Mouse (Mus musculus): Measurements from ENCODE around the gene Ppp1r8.
A peak's percentile ranks its signal among the peaks of the same experiment; 100 is the strongest.
"Not testable (repeated sequence)": the region's sequence is repeated elsewhere in the genome, so short reads cannot be mapped to it uniquely, and the experiment has no call there.

Gene Ppp1r8

DNA sequence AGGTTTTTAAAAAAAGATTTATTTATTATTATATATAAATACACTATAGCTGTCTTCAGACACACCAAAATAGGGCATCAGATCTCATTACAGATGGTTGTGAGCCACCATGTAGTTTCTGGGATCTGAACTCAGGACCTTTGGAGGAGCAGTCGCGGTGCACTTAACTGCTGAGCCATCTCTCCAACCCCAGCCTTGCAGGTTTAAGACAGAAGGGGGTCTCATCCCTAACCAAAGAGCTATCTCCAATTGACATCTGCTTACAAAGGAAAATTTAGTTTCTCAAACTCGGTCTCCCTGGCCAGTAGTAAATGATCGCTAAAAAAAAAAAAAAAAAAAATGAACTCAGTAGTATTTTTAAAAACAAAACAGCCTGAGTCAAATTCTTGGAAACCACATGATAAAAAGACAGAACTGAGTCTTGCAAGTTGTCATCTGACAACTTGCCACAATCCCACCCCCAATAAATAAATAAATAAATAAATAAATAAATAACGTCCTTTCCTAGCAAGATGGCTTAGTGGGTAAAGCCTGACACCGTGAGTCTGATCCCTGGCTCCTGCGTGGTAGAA, 36.3 kb downstream of the Ppp1r8 start:
- DNase-seq (ENCODE audit: low read depth, low spot score): no peak

DNA sequence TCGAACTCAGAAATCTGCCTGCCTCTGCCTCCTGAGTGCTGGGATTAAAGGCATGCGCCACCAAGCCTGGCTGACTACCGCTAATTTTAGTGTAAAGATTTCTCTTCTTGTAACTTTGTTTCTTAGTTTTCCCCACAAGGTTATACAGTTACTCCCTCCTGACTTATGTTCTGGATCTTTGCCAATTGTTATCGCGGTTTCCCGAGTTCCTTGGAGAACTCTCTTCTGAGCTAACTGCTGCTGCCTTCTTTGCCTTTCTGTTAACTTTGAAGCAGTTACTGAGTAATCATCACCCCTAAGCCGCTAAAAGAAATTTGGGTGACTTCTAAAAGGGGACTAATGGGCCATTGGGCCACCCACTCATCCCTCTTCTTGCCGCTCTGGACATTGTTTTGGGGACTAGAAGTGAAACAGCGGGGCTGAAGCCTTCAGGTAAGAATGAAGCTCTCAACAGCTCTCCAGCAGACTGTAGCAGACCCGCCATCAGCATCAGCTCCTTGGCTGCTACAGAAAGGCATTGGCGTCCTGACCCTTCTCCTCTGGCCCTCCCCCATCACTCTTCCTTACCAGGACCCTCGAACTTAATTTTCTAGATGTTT, 37.3 kb downstream of the Ppp1r8 start:
- no peak for DNase-seq (ENCODE audit: low read depth, low spot score)

DNA sequence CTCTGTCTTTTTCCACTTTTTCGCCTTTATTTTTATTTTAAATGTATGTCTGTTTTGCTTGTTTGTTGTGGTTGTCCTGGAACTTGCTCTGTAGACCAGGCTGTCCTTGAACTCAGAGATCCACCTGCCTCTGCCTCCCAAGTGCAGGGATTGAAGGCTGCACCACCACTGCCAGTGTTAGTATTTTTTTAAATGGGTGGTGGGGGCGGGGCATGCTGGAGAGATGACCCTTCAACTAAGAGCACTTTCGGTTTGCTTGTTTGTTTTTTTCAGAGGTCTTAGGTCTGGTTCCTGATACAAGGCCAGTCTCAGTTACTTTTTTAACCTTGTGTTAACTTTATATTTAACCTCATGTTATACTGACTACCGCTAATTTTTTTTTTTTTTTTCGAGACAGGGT, 37.8 kb downstream of the Ppp1r8 start:
- DNase-seq (ENCODE audit: low read depth, low spot score): no peak

DNA sequence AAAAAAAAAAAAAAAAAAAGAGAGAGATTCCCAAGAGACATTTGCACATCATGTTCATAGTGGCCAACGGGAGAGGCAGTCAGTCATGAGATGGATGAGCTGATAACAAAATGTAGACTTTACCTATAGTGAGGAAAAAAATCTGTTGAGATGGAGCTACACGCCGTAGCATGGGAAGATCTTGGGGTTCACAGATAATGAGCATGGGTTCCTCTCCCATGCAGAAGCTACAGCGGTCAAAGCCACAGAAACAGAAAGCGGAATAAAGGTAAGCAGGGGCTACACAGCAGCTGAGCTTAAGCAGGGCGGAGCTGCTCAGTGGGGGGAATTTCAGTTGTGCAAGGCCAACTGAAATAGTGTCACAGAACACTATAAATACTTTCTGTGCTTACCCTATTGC, 38.6 kb downstream of the Ppp1r8 start:
- no peak for DNase-seq (ENCODE audit: low read depth, low spot score)

DNA sequence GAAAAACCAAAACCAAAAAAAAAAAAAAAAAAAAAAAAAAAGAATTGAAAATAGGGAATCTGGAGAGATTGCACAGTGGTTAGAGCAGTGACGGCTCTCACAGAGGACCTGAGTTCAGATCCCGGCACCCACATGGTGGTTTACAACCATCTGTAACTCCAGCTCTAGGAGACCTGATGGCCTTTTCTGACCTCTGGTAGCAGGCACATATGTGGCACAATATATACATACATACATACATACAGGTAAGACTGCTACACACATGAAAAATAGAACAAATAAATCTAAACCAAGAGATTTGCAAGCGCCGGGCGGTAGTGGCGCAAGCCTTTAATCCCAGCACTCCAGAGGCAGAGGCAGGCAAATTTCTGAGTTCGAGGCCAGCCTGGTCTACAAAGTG, 39.1 kb downstream of the Ppp1r8 start:
- DNase-seq (ENCODE audit: low read depth, low spot score): no peak

DNA sequence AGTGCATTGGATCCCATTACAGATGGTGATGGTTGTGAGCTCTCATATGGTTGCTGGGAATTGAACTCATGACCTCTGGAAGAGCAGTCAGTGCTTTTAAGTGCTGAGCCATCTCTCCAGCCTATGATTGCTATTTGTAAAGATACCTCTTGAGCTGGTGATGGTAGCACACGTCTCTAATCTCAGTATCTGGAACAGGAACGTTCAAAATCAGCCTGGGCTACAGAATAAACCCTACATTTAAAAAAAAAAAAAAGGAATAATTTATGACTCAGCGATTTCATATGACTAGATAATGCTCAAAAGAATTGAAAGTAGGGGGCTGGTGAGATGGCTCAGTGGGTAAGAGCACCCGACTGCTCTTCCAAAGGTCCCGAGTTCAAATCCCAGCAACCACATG, 39.8 kb downstream of the Ppp1r8 start:
- DNase-seq (ENCODE audit: low read depth, low spot score): no peak

DNA sequence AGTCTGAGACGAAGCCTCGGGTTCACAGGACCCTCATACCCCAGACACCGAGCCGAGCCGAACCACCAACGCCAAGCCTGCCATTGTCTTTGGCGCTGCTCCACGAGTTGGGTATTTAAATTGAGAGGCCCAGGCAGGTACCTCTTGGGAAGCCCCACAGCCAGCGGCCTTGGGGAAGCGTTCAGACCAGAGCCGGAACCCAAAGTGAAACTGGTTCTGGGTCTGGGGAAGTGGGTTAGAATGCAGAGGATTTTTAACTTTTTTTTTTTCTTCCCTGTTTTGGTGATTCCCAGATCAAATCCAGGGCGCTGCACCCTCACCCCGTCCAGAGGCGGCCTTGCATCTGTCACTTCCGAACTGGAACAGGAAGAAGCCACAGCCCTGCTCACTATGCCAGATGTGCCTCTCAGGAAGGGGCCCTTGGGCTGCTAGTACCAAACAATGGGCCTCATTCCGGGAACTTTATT, 40.8 kb downstream of the Ppp1r8 start:
- peak; percentile 62 for DNase-seq (ENCODE audit: low read depth, low spot score)

DNA sequence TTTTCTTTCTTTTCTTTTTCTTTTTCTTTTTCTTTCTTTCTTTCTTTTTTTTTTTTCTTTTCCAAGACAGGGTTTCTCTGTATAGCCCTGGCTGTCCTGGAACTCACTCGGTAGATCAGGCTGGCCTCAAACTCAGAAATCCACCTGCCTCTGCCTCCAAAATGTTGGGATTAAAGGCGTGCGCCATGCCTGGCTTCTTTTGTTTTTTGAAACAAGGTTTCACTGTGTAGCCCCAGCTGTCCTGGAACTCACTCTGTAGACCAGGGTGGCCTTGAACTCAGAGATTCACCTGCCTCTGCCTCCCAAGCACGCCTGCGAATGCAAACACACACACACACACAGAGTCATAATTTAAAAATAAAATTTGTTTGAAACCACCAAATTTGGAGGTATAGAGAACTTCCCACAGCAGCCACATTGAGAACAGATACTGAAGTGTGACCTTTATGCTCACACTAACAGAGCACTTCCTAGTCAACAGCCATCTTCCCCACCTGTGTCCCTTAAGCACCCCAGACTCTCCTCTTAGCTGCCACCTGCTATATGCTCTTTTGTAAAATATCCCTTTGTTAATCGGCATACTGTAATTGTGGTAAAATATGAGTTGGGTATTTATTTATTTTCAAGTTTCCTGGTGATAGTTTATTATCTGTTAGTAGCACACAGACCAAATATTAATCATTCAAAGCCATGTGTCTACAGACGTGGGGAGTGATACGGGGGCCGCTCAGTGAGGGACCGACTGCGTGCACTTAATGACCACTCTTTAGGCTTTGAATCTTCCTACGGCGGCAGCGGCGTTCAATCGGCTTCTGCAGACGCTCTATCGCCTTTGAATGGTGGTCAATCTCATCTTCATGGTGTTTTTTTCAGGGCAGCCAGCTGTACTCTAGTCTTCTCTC, 41.5 kb downstream of the Ppp1r8 start:
- no peak for DNase-seq (ENCODE audit: low read depth, low spot score)

DNA sequence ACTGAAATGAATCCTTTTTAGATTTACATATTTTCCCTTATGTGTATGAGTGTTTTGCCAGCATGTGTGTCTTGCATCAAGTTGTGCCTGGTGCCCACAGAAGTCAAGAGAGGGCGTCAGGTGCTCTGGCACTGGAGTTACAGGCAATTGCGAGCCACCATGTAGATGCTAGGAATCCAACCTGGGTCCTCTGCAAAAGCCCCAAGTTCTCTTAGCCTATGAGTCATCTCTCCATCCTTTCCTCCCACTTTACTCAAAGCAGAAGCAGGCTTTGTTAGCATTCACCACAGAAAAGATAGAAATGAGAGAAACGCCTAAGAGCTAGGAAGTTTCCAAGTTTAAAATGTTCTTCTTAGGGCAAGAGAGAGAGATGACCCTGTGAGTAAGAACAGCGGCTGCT, 43.1 kb downstream of the Ppp1r8 start:
- DNase-seq (ENCODE audit: low read depth, low spot score): no peak

DNA sequence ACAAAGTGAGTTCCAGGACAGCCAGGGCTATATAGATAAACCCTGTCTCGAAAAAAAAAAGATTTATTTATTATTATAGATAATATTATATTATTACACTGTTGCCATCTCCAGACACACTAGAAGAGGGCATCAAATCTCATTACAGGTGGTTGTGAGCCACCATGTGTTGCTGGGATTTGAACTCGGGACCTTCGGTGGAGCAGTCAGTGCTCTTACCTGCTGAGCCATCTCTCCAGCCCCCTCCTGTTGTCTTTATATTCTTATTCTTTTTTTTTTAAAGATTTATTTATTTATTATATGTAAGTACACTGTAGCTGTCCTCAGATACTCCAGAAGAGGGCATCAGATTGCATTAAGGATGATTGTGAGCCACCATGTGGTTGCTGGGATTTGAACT, 44.3 kb downstream of the Ppp1r8 start:
- DNase-seq (ENCODE audit: low read depth, low spot score): not testable (repeated sequence)

DNA sequence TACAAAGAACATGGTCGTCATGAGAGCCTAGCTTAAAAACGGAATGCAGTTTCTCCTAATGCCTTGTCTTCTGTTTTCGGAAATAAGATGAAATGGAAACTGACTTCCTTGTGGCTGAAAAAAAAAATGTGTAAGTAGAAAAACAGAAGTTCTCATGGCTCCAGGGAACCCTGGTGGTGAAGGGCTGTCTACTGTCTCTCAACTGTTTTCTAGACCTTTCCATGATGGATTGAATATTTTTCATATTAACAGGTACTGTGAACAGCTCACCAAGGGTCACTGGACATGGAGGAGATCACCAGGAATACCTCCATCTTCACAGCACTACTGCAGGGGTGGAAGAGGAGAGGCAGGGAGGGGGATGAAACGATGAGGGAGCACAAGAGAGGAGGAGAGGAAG, 44.9 kb downstream of the Ppp1r8 start:
- DNase-seq (ENCODE audit: low read depth, low spot score): no peak

DNA sequence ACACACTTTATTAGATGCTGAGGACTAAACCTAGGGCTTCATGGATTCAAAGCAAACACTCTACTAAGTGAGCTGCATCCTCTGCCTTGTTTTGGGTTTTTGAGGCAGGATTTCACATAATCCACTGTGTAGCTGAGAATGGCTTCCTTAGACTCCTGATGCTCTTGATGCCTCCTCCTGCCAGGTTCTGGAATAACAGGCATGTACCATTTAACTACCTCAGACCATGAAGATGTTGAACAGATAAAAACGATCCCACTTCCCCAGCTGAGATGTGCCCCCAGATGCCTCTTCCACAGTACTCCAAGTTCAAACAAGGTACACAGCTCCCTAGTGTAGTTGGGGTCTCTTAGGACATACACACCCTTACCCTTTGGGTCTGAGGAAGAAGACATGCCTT, 45.5 kb downstream of the Ppp1r8 start:
- DNase-seq (ENCODE audit: low read depth, low spot score): no peak

DNA sequence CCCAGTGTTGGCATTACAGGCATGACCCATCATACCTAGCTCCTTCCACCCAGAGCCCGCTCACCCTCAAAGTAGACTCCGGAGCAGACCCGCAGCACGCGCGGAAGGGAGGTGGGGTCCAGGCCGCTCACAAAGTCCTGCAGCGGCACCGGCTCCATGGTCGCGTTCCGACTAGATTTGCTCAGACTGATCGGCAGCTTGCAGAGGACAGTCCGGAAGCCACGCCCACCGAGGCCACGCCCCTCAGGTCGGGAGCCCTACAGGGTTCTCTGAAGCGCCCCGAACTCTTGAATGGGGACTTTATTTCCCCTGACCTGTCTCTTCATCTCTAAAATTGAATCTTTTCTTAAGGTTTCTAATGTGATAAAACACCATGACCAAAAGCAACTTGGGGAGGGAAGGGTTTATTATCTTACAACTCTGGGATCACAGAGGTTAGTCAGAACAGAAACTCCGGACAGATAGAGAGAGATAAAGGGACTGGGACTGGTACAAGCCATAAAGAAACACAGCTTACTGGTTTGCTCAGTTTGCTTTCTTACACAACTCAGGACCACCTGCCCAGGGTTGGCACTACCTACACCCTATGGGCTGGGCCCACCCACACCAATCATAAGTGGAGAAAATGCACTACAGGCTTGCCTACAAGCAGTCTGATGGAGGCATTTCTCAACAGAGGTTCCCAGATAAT, 46.6 kb downstream of the Ppp1r8 start, which contains the start of gene Themis2:
Gene Themis2 (minus strand): TSS at position 192 of the 691 bp plus-strand sequence.
- DNase-seq (ENCODE audit: low read depth, low spot score): peak; percentile 87

DNA sequence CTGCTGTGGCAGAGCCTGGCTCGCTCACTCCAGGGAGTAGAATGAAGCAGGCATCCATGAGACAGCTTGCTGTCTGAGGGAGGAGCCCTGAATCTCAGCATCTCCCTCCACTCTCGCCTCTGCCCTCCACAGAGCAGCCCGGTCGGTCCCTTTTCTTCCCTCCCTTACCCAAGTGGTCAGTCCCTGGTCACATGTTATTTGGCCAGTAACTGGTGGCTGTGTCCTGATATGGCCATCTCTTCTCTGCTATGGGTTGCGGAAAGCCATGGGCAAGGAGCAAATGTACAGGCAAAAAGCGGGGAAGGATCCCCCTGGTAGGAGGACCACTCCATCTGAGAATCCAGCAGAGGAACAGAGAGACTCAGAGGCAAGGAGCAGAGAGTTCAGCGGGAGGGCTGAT, 47.8 kb downstream of the Ppp1r8 start:
- DNase-seq (ENCODE audit: low read depth, low spot score): no peak

DNA sequence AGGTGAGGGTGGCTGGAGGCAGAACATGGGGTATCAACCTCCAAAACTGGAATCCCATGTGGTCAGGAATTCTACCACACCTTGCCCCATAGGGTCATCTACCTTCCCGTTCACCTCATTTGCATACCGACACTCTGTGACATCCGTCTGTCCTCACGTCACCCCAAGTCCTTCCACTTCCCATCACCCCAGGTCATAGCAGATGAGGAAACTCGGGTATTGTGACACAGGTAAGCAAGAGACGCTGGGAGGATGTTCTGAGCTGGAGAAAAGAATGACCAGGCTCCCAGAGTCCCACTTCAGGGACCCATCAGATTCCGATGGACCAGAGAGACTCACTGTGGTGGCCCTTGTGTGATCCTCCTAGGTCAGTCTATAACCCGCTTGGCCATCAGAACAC, 48.2 kb downstream of the Ppp1r8 start:
- DNase-seq (ENCODE audit: low read depth, low spot score): no peak

DNA sequence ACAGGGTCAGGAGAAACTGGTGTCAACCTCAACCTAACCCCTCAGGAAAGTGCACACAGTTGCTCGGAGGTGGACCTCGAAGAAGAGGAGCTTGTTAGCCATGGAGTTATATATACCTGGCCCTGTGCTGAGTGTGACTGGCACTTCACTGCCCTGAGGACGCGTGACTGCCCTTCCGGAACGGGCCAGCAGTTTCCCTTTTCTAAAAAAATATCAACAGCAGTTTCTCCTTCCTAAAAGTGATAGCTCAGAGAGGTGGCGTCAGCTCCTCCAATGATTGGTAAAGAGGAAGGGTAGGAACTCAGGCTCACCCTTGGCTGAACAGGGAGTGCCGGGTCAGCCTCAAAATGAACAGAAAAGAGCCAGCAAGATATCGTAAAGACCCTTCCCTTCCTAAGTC, 48.9 kb downstream of the Ppp1r8 start:
- no peak for DNase-seq (ENCODE audit: low read depth, low spot score)

DNA sequence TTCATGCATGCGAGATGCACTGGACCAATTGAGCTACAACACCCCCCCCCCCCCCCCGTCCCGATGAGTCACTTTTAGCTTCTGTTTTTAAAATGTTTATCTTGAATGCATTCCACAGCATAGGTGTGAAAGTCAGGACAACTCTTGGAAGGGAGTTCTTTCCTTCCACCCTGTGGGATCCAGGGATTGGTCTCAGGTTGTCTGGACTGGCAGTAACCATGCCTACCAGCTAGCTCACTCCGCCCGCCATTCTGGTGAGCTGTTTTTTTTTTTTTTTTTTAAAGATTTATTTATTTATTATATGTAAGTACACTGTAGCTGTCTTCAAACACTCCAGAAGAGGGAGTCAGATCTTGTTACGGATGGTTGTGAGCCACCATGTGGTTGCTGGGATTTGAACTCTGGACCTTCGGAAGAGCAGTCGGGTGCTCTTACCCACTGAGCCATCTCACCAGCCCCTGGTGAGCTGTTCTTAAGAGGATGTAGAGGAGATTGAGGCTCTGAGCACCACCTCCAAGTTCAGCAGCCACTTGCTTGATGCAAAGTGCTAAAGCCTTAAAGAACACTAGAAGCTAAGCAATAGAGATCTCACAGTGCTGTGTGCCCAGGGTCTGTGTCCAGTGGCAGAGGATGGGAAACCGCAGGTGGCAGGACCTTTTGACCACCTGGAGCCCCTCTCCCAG, 49.5 kb downstream of the Ppp1r8 start:
- not testable (repeated sequence) for DNase-seq (ENCODE audit: low read depth, low spot score)

DNA sequence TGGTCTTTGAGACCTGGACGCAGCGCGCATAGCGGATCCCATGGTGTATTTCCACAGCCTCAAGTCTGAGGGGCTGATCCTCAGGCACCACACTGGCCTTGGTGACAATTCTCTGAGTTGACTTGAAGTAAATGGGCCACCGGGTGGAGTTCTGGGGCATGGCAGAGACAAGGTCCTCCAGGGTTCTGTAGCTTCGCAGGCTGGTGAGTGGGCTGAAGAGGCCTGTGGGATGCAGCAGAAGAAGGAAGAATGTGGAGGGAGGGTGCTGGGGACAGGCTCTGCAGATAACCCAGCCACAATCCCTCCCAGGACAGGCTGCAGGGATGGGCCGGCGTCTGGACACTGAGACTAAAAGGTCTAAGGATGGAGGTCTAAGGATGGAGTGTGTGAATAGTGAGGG, 53.2 kb downstream of the Ppp1r8 start:
- no peak for DNase-seq (ENCODE audit: low read depth, low spot score)

DNA sequence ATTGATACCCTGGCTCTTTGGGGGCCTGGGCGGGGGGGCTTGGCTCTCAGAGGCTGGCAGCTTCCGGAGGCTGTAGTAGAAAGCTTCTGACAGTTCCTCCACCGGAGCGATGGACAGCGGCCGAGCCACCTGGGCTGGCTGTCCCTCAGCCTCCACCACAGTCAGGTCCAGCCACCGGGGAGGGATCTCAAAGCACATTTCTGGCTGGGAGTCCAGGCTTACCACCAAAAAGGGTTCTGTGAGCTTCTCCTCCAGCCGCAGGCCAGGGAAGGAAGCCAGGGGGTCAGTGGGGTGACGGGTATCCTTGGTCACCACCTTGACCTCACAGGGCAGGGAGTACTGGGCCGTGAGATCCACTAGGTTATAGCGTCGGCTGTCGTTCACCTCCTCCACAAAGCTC, 57.7 kb downstream of the Ppp1r8 start:
- DNase-seq (ENCODE audit: low read depth, low spot score): no peak

DNA sequence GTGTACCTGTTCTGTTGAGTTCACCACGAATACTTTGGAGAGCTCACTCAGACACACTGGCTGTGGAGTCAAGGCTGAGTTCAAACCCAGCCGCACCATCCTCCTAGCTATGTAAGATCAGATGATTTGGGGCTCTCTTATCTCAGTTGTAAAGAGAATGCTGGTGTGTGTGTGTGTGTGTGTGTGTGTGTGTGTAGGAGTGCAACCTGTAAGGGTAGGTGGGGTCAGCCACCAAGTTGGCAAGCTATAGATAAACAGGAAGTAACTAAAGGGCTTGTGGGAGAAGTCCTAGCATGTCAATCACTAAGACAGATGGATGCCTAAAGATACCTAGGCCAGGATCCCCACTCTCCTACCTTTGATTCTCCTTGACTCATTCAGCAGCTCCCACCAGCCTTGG, 59.2 kb downstream of the Ppp1r8 start:
- DNase-seq (ENCODE audit: low read depth, low spot score): peak; percentile 60

DNA sequence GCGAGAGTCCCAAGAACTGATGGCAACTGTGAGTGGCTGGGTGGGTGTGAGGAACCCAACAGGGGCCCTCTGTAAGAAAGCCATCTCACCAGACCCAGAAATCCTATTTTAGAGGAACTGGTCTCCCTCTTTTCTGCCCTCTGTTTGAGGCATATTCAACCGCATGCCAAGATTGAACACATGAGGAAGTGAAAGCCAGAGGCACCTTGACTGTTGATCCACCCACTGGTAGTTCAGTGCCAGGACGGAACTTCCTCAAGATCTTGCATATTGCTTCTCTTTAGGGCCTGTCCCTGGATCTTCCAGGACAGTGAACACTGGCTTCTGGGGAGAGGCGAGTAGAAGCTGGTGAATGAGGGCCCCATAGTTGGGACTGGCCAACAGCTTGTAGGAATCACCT, 62.7 kb downstream of the Ppp1r8 start:
- no peak for DNase-seq (ENCODE audit: low read depth, low spot score)

Measured in CD4-positive, CD25-positive, alpha-beta regulatory T cell, adult 2 months (primary cell).